ENCODE assay signal across 8 mouse cellular contexts in genomic region chr19:42272003-42272963, GRCm38 (mm10). TPM values are rescaled to one million over a fixed set of nuclear protein-coding genes. Genes with fewer than 3 reads are reported as not detected.
DNase-seq lines count a peak whose midpoint lies in the region; ATAC-seq and TF ChIP-seq lines count a peak whose summit lies in the region.

No protein-coding gene starts in this region.

- 45% methylated on average over 14 of the region's 14 CpGs for WGBS in intestine, postnatal 0 days
- WGBS in intestine, embryonic 16.5 days = 42% methylated on average over 14 of the region's 14 CpGs
- WGBS in forebrain, postnatal 0 days = 38% methylated on average over 14 of the region's 14 CpGs
- 41% methylated on average over 14 of the region's 14 CpGs for WGBS in hindbrain, postnatal 0 days
- WGBS in limb, embryonic 10.5 days = 44% methylated on average over 14 of the region's 14 CpGs

- H3K27ac ChIP-seq in intestine, postnatal 0 days (ENCODE audit: low read depth, low read length) = no peak overlapping the region
- no peak overlapping the region for H3K27ac ChIP-seq in intestine, embryonic 16.5 days (ENCODE audit: low read length)
- no peak overlapping the region for H3K27ac ChIP-seq in forebrain, postnatal 0 days (ENCODE audit: low read depth, low read length)
- no peak overlapping the region for H3K27ac ChIP-seq in hindbrain, postnatal 0 days
- no peak overlapping the region for H3K27ac ChIP-seq in limb, embryonic 10.5 days

- H3K4me1 ChIP-seq in intestine, postnatal 0 days (replicated peaks; ENCODE audit: control insufficient read depth, insufficient read depth, low read length) = no peaks in the 10 kb centered on the region
- H3K4me1 ChIP-seq in intestine, embryonic 16.5 days (ENCODE audit: control insufficient read depth, insufficient read depth, low read length) = no peaks in the 10 kb centered on the region
- H3K4me1 ChIP-seq in forebrain, postnatal 0 days (ENCODE audit: insufficient read depth) = no peaks in the 10 kb centered on the region
- H3K4me1 ChIP-seq in hindbrain, postnatal 0 days (ENCODE audit: insufficient read depth, low read length) = no peaks in the 10 kb centered on the region
- H3K4me1 ChIP-seq in limb, embryonic 10.5 days = peaks cover 5% of the 10 kb centered on the region; the same call in 1 of the 2 replicates

- peak; percentile 92 for TF ChIP-seq CTCF in intestine, postnatal 0 days (IDR thresholded peaks at IDR 0.05; ENCODE audit: low read depth)
- TF ChIP-seq CTCF in forebrain, postnatal 0 days (IDR thresholded peaks at IDR 0.05; ENCODE audit: low read depth) = peak; percentile 97
- TF ChIP-seq CTCF in hindbrain, postnatal 0 days (IDR thresholded peaks at IDR 0.05; ENCODE audit: low read depth) = peak; percentile 97

- no peak overlapping the region for H3K4me3 ChIP-seq in intestine, postnatal 0 days (ENCODE audit: low read depth, low read length)
- H3K4me3 ChIP-seq in intestine, embryonic 16.5 days (ENCODE audit: low read length) = no peak overlapping the region
- H3K4me3 ChIP-seq in forebrain, postnatal 0 days (ENCODE audit: low read depth, low read length) = no peak overlapping the region
- H3K4me3 ChIP-seq in hindbrain, postnatal 0 days (ENCODE audit: low read length) = no peak overlapping the region
- no peak overlapping the region for H3K4me3 ChIP-seq in limb, embryonic 10.5 days

- H3K9me3 ChIP-seq in intestine, postnatal 0 days (ENCODE audit: control insufficient read depth) = no peaks in the 10 kb centered on the region
- H3K9me3 ChIP-seq in intestine, embryonic 16.5 days (ENCODE audit: control insufficient read depth, low read length) = no peaks in the 10 kb centered on the region
- no peaks in the 10 kb centered on the region for H3K9me3 ChIP-seq in forebrain, postnatal 0 days (ENCODE audit: low read length)
- H3K9me3 ChIP-seq in hindbrain, postnatal 0 days (ENCODE audit: low read length) = no peaks in the 10 kb centered on the region
- no peaks in the 10 kb centered on the region for H3K9me3 ChIP-seq in limb, embryonic 10.5 days (replicated peaks)

- ATAC-seq in intestine, postnatal 0 days = no peak
- no peak for ATAC-seq in intestine, embryonic 16.5 days
- peak; percentile 75 for ATAC-seq in forebrain, postnatal 0 days
- peak; percentile 66 for ATAC-seq in hindbrain, postnatal 0 days

- no peak overlapping the region for H3K9ac ChIP-seq in intestine, postnatal 0 days (ENCODE audit: low read depth, low read length)
- no peak overlapping the region for H3K9ac ChIP-seq in intestine, embryonic 16.5 days (ENCODE audit: low read depth, low read length)
- no peak overlapping the region for H3K9ac ChIP-seq in forebrain, postnatal 0 days
- H3K9ac ChIP-seq in hindbrain, postnatal 0 days (replicated peaks; ENCODE audit: low read length) = no peak overlapping the region

- DNase-seq in cerebellum, adult 18-20 months = peak; percentile 88 to 93
- DNase-seq in forebrain, postnatal 0 days = peak; percentile 92
- peak; percentile 91 for DNase-seq in hindbrain, postnatal 0 days (ENCODE audit: low spot score)
- peak; percentile 84 for DNase-seq in limb, embryonic 10.5 days (ENCODE audit: low spot score)
- DNase-seq in neural tube, embryonic 10.5 days (ENCODE audit: extremely low spot score, low spot score) = peak; percentile 84
- peak; percentile 91 for DNase-seq in testis, postnatal 10 days (ENCODE audit: low spot score)

- H3K27me3 ChIP-seq in intestine, postnatal 0 days (replicated peaks; ENCODE audit: control insufficient read depth, insufficient read depth, low read length) = 0 out of 2 replicates have a peak, but pooled peaks cover 3% of the 10 kb centered on the region
- no peaks in the 10 kb centered on the region for H3K27me3 ChIP-seq in intestine, embryonic 16.5 days (replicated peaks; ENCODE audit: control insufficient read depth, insufficient read depth, low read length)
- no peaks in the 10 kb centered on the region for H3K27me3 ChIP-seq in forebrain, postnatal 0 days (ENCODE audit: insufficient read depth, low read length)
- no peaks in the 10 kb centered on the region for H3K27me3 ChIP-seq in hindbrain, postnatal 0 days (ENCODE audit: insufficient read depth, low read length)
- H3K27me3 ChIP-seq in limb, embryonic 10.5 days (ENCODE audit: low read depth, poor library complexity, severe bottlenecking) = peaks cover 32% of the 10 kb centered on the region

- no peak overlapping the region for H3K4me2 ChIP-seq in intestine, postnatal 0 days (replicated peaks; ENCODE audit: low read depth)
- H3K4me2 ChIP-seq in intestine, embryonic 16.5 days (ENCODE audit: low read depth, low read length) = no peak overlapping the region
- H3K4me2 ChIP-seq in forebrain, postnatal 0 days (ENCODE audit: low read depth) = no peak overlapping the region
- no peak overlapping the region for H3K4me2 ChIP-seq in hindbrain, postnatal 0 days (ENCODE audit: low read depth, low read length)

- no peaks in the 10 kb centered on the region for H3K36me3 ChIP-seq in intestine, postnatal 0 days (ENCODE audit: control insufficient read depth, insufficient read depth)
- H3K36me3 ChIP-seq in intestine, embryonic 16.5 days (ENCODE audit: control insufficient read depth, insufficient read depth, low read length) = no peaks in the 10 kb centered on the region
- H3K36me3 ChIP-seq in forebrain, postnatal 0 days (ENCODE audit: insufficient read depth) = peaks cover 3% of the 10 kb centered on the region; the same call in 1 of the 2 replicates
- no peaks in the 10 kb centered on the region for H3K36me3 ChIP-seq in hindbrain, postnatal 0 days (ENCODE audit: insufficient read depth, low read length)
- no peaks in the 10 kb centered on the region for H3K36me3 ChIP-seq in limb, embryonic 10.5 days

RNA-seq across cellular contexts. Expression of gene Golga7b, which starts 24.9 kb away (rescaled TPM):
- polyA plus RNA-seq in intestine, postnatal 0 days (2015; fragmentation: Nextera tagmentation; extraction: Ambion mirVana) = 0.73 and 0.86 TPM in 2 replicates
- polyA plus RNA-seq in intestine, embryonic 16.5 days (2015; fragmentation: Nextera tagmentation; extraction: Ambion mirVana) = 1.0 and 1.2 TPM in 2 replicates
- total RNA-seq in forebrain, postnatal 0 days (2014; rRNA removed) = 79.1 and 90.1 TPM in 2 replicates
- 44.7 and 61.4 TPM in 2 replicates for polyA plus RNA-seq in forebrain, postnatal 0 days (2015; fragmentation: Nextera tagmentation; extraction: Ambion mirVana)
- 80.0 and 84.8 TPM in 2 replicates for total RNA-seq in hindbrain, postnatal 0 days (2014; rRNA removed)
- polyA plus RNA-seq in hindbrain, postnatal 0 days (2015; fragmentation: Nextera tagmentation; extraction: Ambion mirVana) = 58.7 and 62.4 TPM in 2 replicates
- not detected in 2 replicates for polyA plus RNA-seq in limb, embryonic 10.5 days (2016; fragmentation: Nextera tagmentation; extraction: Ambion mirVana)

Comparison
In these comparisons a context has a peak if more than half of its experiments do, and no peak if none do; other contexts are left out.
1. ATAC-seq: peak in forebrain, postnatal 0 days (single experiment) and hindbrain, postnatal 0 days (single experiment); none in intestine, postnatal 0 days (single experiment) and intestine, embryonic 16.5 days (single experiment).
2. RNA of gene Golga7b, which starts 24.9 kb away (polyA plus RNA-seq): 58.7 to 62.4 TPM in hindbrain, postnatal 0 days and 44.7 to 61.4 TPM in forebrain, postnatal 0 days; 1.0 to 1.2 TPM in intestine, embryonic 16.5 days, 0.73 to 0.86 TPM in intestine, postnatal 0 days and not detected in limb, embryonic 10.5 days; every median in the first group is over 10 times any median in the second.
3. Peak in every context shown above with its lines, with median percentiles within 50 percentile points of each other: CTCF ChIP-seq and DNase-seq.